Mouse (Mus musculus) neutrophil, adult 5-6 weeks (primary cell): ENCODE data around the gene Egf. TPM values are rescaled to one million over a fixed set of nuclear protein-coding genes. Genes with fewer than 3 reads are reported as not detected.

Experiments used
- ATAC-seq: fragments of 151-379, 151-347 bp; 2 replicates; pipeline ENCODE4 v1.8.0; 2017; ENCODE audit warnings: mild to moderate bottlenecking, moderate TSS enrichment; ENCODE audit not compliant: insufficient number of reproducible peaks, poor library complexity, low FRiP score, severe bottlenecking; ENCODE audit errors: extremely low read depth
- total RNA-seq: library from RNA; stranded (forward); fragments of 200-1000 nt; gene quantifications from 2 replicates; pipeline ENCODE4 v1.2.3, GENCODE M21; 2017

Gene Egf
- total RNA-seq, 1 experiment from 2014 or later = 2.1 TPM

- peak; percentile 55; the same call in 1 of the 2 replicates for ATAC-seq
These were observed 96.3 kb downstream of the Egf start for GRCm38 (mm10) chr3:129658776-129659175.

DNA sequence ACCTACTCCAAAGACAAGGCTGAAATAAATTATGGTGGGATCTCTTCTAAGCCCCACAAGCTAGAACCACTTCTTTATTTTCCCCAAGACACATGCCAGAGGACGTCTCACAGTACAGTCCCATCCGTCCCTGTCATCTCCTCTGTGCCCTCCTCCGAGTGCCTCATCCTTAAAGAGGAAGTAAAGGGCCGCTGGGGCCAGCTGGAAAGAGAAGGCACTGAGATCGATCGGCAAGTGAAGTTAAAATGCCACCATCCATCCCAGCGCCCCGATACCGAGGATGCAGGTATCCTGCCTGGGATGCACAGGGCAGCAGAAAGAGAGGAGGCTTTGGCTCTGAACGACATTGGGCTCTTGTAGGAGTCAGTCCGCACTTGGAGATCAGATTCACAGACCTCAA lies 97.3 kb downstream of the Egf start:
- no peak for ATAC-seq

GRCm38 (mm10) chr3:129657222-129657621 lies 97.9 kb downstream of the Egf start:
- ATAC-seq = no peak

DNA sequence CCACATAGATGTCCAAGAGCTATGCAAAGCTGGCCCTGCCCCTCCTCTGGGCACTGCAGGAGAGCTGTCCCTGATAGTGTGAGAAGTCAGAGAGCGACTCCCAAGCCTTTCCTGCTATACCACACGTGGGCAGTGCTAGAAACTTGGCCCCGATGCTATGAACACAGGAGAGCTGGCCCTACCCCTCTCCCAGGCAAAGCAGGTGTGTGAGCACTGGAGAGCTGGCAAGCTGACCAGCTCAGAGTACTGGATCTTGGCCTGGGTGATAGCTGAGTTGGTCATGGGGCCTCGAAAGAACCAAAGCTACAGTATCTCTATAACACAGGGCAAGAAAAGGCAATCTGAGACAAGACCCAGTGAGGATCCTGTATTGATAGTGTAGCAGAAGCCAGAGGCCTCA lies 98.6 kb downstream of the Egf start:
- ATAC-seq = no peak

DNA sequence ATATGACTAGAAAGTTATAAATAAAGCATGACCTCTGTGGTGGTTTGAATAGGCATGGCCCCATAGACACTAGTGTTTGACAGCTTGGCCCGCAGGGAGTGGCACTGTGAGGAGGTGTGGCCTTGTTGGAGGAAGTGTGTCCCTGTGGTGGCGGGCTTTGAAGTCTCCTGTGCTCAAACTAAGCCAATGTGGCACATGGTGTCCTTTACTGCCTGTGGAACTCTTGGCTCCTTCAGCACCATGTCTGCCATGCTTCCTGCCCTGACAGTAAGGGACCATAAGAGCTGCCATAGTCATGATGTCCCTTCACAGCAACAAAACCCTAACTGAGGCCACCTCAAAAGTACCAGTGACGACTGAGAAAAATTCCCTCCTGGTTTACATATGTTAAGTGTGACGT lies 102.6 kb downstream of the Egf start:
- ATAC-seq = no peak

DNA sequence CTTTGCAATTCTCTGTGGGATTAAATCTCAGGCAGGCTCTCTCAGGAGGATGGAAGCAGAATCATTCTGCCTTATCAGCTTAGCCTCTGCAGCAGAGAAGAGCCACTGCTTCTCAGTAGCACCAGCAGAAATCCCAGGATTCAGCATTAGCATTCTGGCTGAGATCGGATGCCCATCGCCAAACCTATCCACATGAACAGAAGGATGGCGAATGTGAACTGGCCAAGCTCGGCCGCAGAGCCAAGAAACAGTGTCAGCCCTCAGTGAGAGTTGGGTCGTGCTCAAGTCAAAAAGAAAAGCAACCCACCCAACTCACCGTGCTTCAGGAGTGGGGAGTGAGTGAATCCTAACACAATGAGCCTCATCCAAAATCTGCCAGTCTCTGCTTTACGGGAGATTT lies 103.4 kb downstream of the Egf start:
- ATAC-seq = no peak

GRCm38 (mm10) chr3:129650931-129651330 lies 104.2 kb downstream of the Egf start:
- no peak for ATAC-seq

- no peak for ATAC-seq
These were observed 104.9 kb downstream of the Egf start for GRCm38 (mm10) chr3:129650293-129650612.

GRCm38 (mm10) chr3:129649586-129650292 lies 105.4 kb downstream of the Egf start:
- ATAC-seq = no peak

- ATAC-seq = no peak
These were observed 106.5 kb downstream of the Egf start for GRCm38 (mm10) chr3:129648598-129648997.

GRCm38 (mm10) chr3:129647312-129647711 lies 107.8 kb downstream of the Egf start:
- no peak for ATAC-seq

- no peak for ATAC-seq
These were observed 108.3 kb downstream of the Egf start for GRCm38 (mm10) chr3:129646781-129647180.

DNA sequence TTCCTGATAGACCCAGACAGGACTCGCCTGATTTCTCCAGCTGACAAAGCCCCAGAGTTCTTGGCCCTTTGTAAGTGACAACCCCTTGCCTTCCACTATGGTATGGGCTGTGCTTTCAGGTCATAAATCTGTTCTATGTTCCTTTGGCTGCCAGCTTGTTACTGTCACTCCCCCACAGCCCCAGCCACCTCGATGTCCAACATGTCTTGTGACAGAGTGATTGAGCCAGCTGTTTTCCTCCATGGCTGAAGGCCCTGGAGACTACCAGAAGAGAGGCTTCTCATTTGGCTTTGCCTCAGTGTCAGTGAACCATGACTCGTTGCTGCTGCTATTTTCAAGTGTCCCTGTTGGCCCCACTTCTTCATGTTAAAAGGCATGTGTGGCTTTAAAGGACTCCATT lies 109.7 kb downstream of the Egf start:
- no peak for ATAC-seq

DNA sequence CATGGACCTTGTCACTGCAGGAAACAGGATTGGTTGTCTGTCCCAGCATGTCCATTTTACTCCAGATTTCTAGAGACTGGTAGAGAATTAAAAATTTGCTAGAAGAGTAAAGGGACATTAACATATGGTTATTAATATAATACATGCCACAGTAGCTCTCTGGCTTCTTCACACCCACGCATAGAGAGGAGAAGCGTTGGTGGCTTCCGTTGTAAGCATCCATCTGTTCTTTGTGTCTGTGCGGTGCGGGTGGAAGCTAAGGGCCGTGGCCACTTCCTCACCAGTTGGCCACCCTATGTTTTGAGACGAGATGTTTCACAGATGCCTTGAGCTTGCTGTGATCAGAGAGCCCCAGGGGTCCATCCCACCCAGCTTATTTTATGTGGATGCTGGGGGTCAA lies 113.5 kb downstream of the Egf start:
- ATAC-seq = no peak

GRCm38 (mm10) chr3:129640211-129641000 lies 114.7 kb downstream of the Egf start:
- no peak for ATAC-seq

- no peak for ATAC-seq
These were observed 115.4 kb downstream of the Egf start for GRCm38 (mm10) chr3:129639701-129640100.

DNA sequence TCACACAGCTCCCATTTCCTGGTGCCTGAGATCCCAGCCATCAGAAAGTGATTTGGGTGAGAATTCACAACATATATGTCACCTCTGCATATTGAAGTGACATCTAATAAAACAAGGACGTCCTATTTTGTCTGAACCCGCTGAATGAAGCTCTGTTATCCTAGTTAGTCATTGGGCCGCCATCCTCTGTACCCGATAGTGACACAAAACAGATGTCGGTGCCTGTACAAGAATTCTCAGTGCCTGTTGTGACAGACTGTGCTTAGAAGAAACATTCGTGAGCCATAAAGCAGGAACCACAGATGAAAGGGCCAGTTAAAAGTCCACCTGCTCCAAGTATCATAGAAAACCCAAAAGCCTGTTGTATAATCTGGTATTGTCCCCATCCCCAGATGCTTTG lies 117.7 kb downstream of the Egf start:
- no peak for ATAC-seq

GRCm38 (mm10) chr3:129634260-129634901 lies 120.7 kb downstream of the Egf start:
- no peak for ATAC-seq

DNA sequence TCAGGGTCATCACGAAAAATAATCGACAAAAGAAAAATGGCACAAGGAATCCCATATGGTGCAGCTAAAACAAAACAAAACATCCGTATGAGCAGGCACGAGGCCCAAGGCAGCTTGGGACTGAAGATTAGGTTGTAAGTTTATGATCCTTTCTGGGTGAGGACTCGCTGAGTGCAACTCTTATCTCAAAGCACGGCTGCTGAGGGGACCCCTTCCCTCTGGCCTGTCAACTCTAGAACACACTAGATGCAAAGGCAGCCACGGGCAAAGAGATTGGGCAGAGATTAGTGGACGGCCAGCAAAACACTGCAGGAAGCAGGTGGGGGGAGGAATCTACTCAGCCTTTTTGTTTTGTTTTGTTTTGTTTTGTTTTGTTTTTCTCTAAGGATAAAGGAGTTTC lies 121.6 kb downstream of the Egf start:
- ATAC-seq = no peak

DNA sequence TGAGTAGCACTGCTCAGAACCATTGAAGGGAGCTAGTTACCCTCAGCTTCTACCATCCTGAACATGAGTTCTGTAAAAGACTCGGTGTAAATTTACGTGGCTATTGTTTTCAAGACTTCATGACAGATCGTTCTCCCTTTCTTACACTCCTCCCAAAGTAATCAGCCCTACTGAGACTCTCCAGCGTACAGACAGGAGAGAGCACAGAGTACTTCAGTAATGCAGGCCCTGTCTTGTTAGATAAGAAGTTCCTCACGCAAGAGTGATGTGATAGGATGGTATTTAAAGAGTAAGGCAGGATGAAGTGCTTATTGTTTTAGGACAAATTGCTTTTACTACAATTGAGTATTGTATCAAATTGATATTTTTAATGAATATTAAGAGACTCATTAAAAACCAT lies 123.3 kb downstream of the Egf start:
- ATAC-seq = no peak
